Mouse (Mus musculus) large intestine, adult 2 months (tissue): ENCODE results near the gene Abhd4. TPM values are rescaled to one million over a fixed set of nuclear protein-coding genes. Genes with fewer than 3 reads are reported as not detected.
A peak's percentile ranks its signal among the peaks of the same experiment; 100 is the strongest.
"Not testable (repeated sequence)": the region's sequence is repeated elsewhere in the genome, so short reads cannot be mapped to it uniquely, and the experiment has no call there.

Experiments
- DNase-seq: peaks from one replicate; pipeline ENCODE4 v3.0.0-alpha.2; 2012; ENCODE audit warnings: low read depth, low spot score
- WGBS: fragments of 180-500 bp; shearing (Covaris S2); methylation state at CpG from one replicate; pipeline ENCODE4 v1.1.7; 2018; 5-methylcytosine and 5-hydroxymethylcytosine counted together
- polyA plus RNA-seq: library from polyadenylated mRNA; depleted of rRNA; stranded (reverse); fragments of >200 nt; gene quantifications from 2 replicates; pipeline ENCODE4 v1.2.3, GENCODE M21; 2012

Abhd4 gene
- polyA plus RNA-seq, 1 experiment = 36.9 TPM

GRCm38 (mm10) chr14:54220726-54221494, 33.1 kb upstream of the Abhd4 start:
- DNase-seq = no peak
- WGBS = 77% methylated on average over 8 of the region's 8 CpGs

GRCm38 (mm10) chr14:54221641-54222040, 32.3 kb upstream of the Abhd4 start:
- no peak for DNase-seq
- WGBS = 97% methylated on average over 6 of the region's 6 CpGs

- DNase-seq = no peak
- WGBS = 70% methylated on average over 8 of the region's 8 CpGs
These were observed 31.7 kb upstream of the Abhd4 start for GRCm38 (mm10) chr14:54222289-54222727.

GRCm38 (mm10) chr14:54223315-54224063, 30.5 kb upstream of the Abhd4 start:
- 65% methylated on average over 13 of the region's 13 CpGs for WGBS
- no peak for DNase-seq

GRCm38 (mm10) chr14:54224064-54224417, 29.9 kb upstream of the Abhd4 start:
- DNase-seq = no peak
- 90% methylated on average over 5 of the region's 5 CpGs for WGBS

- DNase-seq = no peak
- 78% methylated on average over 16 of the region's 16 CpGs for WGBS
These were observed 29.2 kb upstream of the Abhd4 start for GRCm38 (mm10) chr14:54224484-54225467.

- 92% methylated on average over 11 of the region's 11 CpGs for WGBS
- DNase-seq = no peak
These were observed 28.3 kb upstream of the Abhd4 start for GRCm38 (mm10) chr14:54225725-54226124.

GRCm38 (mm10) chr14:54226911-54227811, 26.8 kb upstream of the Abhd4 start:
- DNase-seq = peak; percentile 75
- WGBS = 6% methylated on average over 16 of the region's 16 CpGs

- no peak for DNase-seq
- under 1% methylated on average over 10 of the region's 10 CpGs for WGBS
These were observed 26.0 kb upstream of the Abhd4 start for GRCm38 (mm10) chr14:54227911-54228451.

- 41% methylated on average over 7 of the region's 7 CpGs for WGBS
- no peak for DNase-seq
These were observed 25.5 kb upstream of the Abhd4 start for GRCm38 (mm10) chr14:54228501-54228900.

- DNase-seq = no peak
- 78% methylated on average over 25 of the region's 25 CpGs for WGBS
These were observed 24.9 kb upstream of the Abhd4 start for GRCm38 (mm10) chr14:54228933-54229713.

- WGBS = 85% methylated on average over 3 of the region's 4 CpGs
- DNase-seq = not testable (repeated sequence)
These were observed 24.1 kb upstream of the Abhd4 start for GRCm38 (mm10) chr14:54229849-54230248.

GRCm38 (mm10) chr14:54230638-54231150, 23.3 kb upstream of the Abhd4 start:
- WGBS = 63% methylated on average over 14 of the region's 14 CpGs
- DNase-seq = no peak

GRCm38 (mm10) chr14:54231176-54231956, 22.6 kb upstream of the Abhd4 start:
- DNase-seq = no peak
- 37% methylated on average over 21 of the region's 21 CpGs for WGBS

- DNase-seq = no peak
These were observed 21.8 kb upstream of the Abhd4 start for GRCm38 (mm10) chr14:54232143-54232542.

GRCm38 (mm10) chr14:54232811-54233558, 21.0 kb upstream of the Abhd4 start:
- 4% methylated on average over 9 of the region's 9 CpGs for WGBS
- no peak for DNase-seq

More at GRCm38 (mm10) chr14:54232143-54232542, 21.8 kb upstream of the Abhd4 start:
- WGBS = 27% methylated on average over 9 of the region's 9 CpGs
